Mouse (Mus musculus) cerebellum, postnatal 10 days (tissue): ENCODE measurements around the gene Nphp3.

Experiments used
- DNase-seq, 2 experiments: peaks; one replicate each; pipeline ENCODE4 v3.0.0; 2021; ENCODE audit warnings: mixed read lengths in 2 of 2

Gene Nphp3

DNA sequence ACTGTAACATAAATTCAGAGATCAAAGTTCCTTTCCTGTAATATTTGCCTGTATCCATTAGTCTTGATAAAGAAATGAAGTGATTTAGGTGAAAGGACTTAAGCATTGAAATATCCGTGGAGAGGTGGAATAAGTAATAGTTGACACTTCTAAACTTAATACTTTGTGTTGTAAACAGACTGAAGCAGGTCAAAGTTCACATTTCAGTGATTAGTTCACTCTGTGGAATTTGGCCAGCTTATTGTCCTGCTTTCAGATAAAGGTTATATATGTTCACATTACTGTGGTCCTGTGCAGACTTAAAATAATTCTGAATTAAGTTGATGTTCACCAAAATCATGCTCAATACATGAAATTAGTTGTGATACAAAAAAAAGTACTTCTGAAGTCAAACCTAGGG lies 62.2 kb downstream of the Nphp3 start:
- DNase-seq = no peak

DNA sequence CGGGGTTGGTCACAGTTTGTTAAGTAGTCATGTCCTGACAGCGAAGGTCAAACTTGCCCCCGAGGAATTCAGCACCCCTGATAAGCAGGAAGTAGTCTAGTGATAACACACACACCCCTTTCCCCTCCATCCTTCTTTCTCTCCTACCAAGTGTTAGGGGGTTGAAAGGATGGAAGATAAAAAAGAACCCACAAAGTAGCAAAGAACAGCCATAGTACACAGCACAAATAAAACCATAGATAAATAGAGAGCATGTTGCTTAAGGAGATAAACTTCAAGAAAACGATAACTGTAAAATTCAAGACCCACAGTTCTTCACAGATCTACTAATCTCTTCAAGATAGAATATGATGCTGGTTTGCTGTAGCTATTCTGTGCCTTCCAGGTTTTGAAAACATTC lies 67.9 kb downstream of the Nphp3 start:
- DNase-seq = no peak

DNA sequence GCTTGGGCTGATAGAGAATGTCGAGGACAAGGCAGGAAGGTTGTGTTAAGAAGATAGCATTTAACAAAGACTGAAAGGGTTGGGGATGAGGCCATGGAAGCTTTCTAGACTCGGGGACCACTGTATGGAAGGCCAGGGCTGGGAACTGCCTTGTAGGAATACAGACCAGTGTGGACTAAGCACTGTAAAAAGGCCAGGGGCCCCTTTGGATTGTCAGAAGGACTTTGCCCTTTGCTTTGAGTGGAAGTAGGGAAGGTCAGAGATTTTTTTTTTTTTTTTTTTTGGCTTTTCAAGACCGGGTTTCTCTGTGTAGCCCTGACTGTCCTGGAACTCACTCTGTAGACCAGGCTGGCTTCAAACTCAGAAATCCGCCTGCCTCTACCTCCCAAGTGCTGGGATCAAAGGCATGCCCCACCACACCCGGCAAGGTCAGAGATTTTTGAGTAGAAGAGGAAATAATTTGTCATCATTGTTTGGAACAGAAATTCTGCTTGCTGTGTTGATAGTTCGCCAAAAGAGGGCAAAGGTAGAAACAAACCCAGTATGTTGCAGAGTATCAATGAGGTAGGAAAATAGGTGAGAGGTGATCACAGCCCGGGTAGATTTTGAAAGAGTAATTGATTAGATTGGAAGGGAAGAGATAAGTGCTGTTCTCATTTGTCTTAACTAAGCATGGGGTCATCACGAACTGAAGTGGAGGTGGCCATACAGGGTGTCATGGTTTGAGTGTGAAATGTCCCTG lies 68.7 kb downstream of the Nphp3 start:
- DNase-seq = no peak

DNA sequence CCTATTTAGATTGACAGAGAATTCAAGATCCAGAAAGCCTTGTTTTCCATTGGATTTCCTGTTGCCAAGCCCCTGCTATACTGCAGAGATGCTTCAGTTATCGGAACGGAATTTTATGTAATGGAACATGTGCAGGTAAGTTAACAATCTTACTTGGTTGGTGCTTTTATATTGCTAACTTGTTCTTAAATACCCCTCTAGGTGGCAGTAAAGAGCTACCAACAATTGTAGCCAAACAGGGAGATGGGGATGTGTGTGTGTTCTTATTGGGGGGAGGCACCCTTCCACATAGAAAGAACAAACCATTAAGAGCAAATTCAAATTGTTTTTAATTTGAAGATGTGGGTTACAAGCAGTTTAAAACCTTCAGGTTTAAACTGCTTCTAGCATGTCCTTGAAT lies 73.5 kb downstream of the Nphp3 start:
- peak in 1 of 2 experiments; percentile 25 for DNase-seq

DNA sequence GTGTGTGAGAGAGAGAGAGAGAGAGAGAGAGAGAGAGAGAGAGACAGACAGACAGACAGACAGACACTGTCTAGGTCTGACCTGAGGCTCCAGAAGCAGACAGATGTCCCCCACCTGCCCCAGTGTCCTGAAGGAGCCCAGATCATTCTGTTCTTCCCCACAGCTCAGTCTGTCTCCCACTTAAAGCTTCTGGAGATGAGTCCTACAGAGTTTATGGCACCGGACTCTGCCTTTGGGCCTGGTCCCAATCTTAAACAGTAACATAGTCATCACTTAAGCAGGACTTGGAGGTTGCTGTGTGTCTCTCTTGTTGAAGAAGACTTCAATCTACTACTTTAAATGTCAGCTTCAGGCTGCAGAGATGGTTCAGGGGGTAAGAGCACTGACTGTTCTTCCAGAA lies 76.4 kb downstream of the Nphp3 start:
- DNase-seq = no peak

DNA sequence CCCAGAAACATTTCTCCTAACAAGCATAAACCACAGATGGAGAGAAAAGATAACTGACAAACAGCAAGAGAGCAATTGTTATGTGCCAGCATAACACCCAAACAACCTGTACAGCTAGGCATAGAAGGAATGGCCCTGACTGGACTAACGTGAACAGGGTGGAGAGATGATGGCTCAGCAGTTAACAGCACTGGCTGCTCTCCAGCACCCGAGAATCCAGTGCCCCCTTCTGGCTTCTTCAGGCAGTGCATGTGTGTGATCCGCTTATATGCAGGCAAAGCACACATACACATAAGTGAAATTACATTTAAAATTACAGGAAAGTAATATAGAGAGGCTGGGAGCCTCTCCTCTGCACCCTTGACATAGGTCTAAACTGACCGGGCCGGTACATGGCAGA lies 77.0 kb downstream of the Nphp3 start:
- DNase-seq = peak; percentile 50 to 61

DNA sequence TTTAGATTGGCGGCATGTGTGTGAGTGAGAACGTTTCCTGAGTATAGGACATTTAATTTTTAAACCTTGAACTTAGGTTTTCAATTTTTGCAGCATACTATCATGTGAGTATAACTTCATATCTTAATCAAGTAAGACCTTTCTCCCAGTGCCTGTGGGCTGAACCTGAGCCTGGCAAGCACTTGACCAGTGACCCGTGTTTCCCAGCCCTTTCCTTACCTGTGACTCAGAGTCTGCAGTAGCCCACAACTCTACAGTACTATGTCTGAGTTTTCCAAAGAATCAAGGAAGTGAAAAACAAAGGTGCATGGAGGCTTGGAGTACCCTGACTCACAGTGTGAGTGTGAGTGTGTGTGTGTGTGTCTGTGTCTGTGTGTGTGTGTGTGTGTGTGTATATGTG lies 77.7 kb downstream of the Nphp3 start:
- no peak for DNase-seq

DNA sequence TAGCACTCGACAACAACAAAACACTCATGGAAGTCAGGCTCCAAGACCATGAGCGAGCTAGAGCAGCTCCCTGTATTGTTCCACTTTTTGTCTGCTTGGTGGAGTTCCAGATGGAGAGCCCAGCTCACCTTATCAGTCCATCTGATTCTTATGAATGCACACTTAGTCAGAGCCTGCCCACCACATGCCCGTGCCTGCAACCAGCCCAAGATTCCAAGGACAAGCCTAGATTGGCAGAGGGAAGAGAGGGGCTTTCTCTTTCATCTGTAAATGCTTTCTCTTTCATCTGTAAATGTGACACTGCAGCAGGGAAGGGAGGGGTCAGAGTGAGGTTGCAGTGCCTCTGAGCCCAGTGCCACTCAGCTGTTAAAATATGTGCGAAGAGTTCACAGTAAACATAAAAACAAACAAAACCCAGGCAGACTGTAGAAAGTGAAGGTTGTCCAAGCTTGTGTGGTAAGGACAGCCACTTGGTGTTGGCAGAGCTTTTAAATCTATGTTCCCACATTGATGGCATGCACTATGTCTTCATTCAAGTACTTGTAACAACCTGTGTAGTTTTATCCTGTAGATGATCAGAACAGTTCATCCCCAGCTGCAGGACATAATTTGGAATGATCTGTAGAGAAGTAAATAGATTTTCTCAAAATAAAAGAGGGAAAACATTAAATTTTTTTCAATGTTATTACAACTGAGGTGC lies 83.5 kb downstream of the Nphp3 start:
- DNase-seq = no peak

DNA sequence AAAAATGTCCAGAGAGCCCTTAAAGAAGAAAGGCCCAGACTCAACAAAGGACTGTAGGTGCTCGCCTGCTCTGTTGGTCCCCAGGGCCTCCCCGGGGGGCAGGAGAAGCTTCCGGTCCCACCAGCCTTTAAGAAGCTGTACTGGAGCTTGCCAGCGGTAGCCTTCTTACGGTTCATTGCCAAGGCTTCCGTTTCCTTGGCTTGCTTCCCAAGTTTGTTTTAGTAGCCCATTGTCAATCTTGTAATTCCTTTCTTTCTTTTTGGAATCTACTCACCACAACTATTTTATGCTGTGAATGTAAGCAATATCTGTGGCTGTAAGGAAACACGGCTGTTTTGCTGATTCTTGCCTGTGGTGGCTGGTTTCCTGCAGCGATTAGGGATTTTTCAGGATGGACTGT lies 86.2 kb downstream of the Nphp3 start:
- peak; percentile 20 to 34 for DNase-seq

DNA sequence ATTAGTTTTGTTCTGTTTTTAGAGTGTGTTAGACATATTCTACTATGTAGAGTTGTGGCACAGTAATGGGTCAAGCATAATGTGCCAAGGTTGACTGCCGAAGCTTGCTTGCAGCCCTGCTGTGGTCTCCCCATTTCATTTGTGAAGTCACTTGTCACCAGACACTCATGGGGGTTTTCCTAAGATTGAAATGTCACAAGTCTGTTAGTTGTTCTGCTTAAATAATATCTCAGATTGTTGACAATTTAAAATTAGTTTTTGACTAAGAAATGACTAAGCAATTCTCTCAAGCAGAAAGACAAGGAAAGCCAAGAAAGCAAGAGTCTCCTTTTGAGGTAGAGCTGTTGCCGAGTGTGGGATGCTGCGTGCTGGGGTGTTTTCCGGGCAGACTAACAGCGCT lies 90.6 kb downstream of the Nphp3 start:
- DNase-seq = no peak
